Mouse (Mus musculus) liver, embryonic 12.5 days (tissue): ENCODE results near the gene Ubtd1. TPM values are rescaled to one million over a fixed set of nuclear protein-coding genes. Genes with fewer than 3 reads are reported as not detected.
"Not testable (repeated sequence)": the region's sequence is repeated elsewhere in the genome, so short reads cannot be mapped to it uniquely, and the experiment has no call there.

ENCODE experiments used
- ATAC-seq: fragments of 200-750 bp; cut with Nextera tagmentation; 2 replicates; pipeline ENCODE4 v1.8.0; 2017; ENCODE audit warnings: moderate number of reproducible peaks, mild to moderate bottlenecking, moderate library complexity
- H3K27ac ChIP-seq: fragments of 300-500 bp; sonication (generic); 2 replicates; pipeline ENCODE4 v1.5.1; 2016; ENCODE audit warnings: mild to moderate bottlenecking
- H3K27me3 ChIP-seq: fragments of 300-500 bp; sonication (generic); replicated peaks from 2 replicates; pipeline ENCODE4 v1.6.1; 2016; ENCODE audit warnings: mild to moderate bottlenecking, moderate library complexity
- H3K36me3 ChIP-seq: fragments of 300-500 bp; sonication (generic); 2 replicates; pipeline ENCODE4 v1.6.1; 2016; ENCODE audit warnings: mild to moderate bottlenecking, moderate library complexity
- H3K4me1 ChIP-seq: fragments of 300-500 bp; sonication (generic); 2 replicates; pipeline ENCODE4 v1.6.1; 2016
- H3K4me2 ChIP-seq: fragments of 300-500 bp; sonication (generic); 2 replicates; pipeline ENCODE4 v1.6.1; 2016; ENCODE audit warnings: mild to moderate bottlenecking, moderate library complexity
- H3K4me3 ChIP-seq: fragments of 300-500 bp; sonication (generic); 2 replicates; pipeline ENCODE4 v1.5.1; 2016; ENCODE audit warnings: mild to moderate bottlenecking, moderate library complexity
- H3K9ac ChIP-seq: fragments of 300-500 bp; sonication (generic); 2 replicates; pipeline ENCODE4 v1.6.1; 2016; ENCODE audit warnings: mild to moderate bottlenecking, moderate library complexity
- H3K9me3 ChIP-seq: fragments of 300-500 bp; sonication (generic); replicated peaks from 2 replicates; pipeline ENCODE4 v1.6.1; 2016; ENCODE audit warnings: mild to moderate bottlenecking, moderate library complexity
- WGBS: fragments of 180-500 bp; shearing (Covaris S2); methylation state at CpG from one replicate; pipeline ENCODE4 v1.1.7; 2016; ENCODE audit not compliant: insufficient replicate concordance; 5-methylcytosine and 5-hydroxymethylcytosine counted together
- polyA plus RNA-seq: library from polyadenylated mRNA; unstranded; fragments of >200 nt; fragmentation: Nextera tagmentation; extraction: Ambion mirVana; gene quantifications from 2 replicates; pipeline ENCODE4 v1.2.1, GENCODE M21; 2016

Gene Ubtd1
- polyA plus RNA-seq, 1 experiment from 2014 or later: 5.6 TPM

DNA sequence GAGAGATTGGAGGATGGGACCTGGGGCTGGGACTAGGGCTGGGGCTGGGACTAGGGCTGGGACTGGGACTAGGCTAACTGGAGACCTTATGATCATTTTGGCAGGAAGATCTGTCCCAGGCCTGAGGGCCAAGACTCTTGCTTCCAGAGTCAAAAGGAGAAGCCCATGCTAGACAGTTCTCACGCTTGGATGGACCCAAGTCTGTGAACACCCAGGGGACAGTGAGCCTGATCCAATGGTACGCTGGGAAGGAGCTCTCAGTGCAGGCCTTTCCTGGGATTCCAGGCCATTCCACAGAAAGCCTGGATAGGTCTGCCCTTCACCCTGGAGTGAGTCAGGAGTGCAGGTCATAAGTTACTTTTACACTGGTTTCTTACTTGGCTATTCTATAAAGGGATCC is 93.5 kb downstream of the Ubtd1 start:
- no peaks in the 10 kb centered on the region for H3K9me3 ChIP-seq
- WGBS: 70% methylated on average over 2 of the region's 2 CpGs
- H3K4me2 ChIP-seq: no peak overlapping the region
- H3K4me3 ChIP-seq: no peak overlapping the region
- H3K27me3 ChIP-seq: no peaks in the 10 kb centered on the region
- H3K27ac ChIP-seq: no peak overlapping the region
- H3K36me3 ChIP-seq: 0 out of 2 replicates have a peak, but pooled peaks cover 3% of the 10 kb centered on the region
- H3K4me1 ChIP-seq: peaks cover 22% of the 10 kb centered on the region
- no peak overlapping the region for H3K9ac ChIP-seq
- ATAC-seq: no peak

DNA sequence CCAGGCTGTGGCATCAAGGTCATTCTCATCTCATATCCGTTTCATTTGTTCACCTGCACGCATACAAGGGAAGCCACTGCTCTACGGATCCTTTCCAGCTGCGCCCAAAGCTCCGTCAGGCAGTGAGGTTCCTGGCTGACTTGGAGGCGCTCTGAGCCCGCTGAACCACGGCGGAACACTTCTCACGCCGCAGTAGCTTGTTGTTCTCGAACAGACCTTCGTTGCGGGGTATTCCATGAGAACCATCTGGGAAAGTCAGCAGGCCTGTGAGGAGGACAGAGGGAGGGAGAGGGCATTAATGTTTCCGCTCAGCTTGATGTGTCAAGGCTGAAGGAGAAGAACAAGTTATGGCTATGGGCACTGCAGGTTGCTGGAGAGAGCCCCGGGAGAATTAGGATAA is 94.4 kb downstream of the Ubtd1 start:
- Histone ChIP-seq H3K9me3 (no peaks in the 10 kb centered on the region), H3K9ac (no peak overlapping the region), H3K27ac (no peak overlapping the region), H3K36me3 (no peaks in the 10 kb centered on the region), H3K4me3 (no peak overlapping the region), H3K4me2 (no peak overlapping the region), H3K4me1 (peaks cover 29% of the 10 kb centered on the region), H3K27me3 (no peaks in the 10 kb centered on the region)
- WGBS: 86% methylated on average over 16 of the region's 16 CpGs
- ATAC-seq: no peak

DNA sequence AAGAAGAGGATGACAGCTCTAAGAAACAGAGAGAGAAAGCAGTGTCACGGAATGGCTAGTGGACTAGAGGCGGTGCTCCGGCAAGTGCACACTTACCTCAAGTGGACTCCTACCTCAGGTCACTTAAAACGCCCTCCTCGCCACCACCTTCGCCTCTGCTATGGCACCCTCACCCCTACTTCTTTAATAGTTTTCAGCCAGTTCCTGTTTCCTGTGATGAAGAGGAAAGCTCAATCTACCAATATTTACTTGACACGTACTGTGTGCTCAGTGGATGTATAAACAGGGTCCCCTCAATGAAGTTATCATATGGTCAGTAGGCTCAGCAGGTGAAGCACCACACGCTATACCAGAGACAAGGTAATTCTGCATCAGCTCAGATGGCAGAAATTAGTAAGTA is 97.0 kb downstream of the Ubtd1 start:
- Histone ChIP-seq H3K27me3 (no peaks in the 10 kb centered on the region), H3K36me3 (no peaks in the 10 kb centered on the region), H3K4me1 (peaks cover 26% of the 10 kb centered on the region), H3K9me3 (no peaks in the 10 kb centered on the region), H3K9ac (no peak overlapping the region), H3K4me2 (0 out of 2 replicates have a peak overlapping the region, but pooled peaks have one; percentile 28), H3K4me3 (no peak overlapping the region), H3K27ac (0 out of 2 replicates have a peak overlapping the region, but pooled peaks have one; percentile 20)
- 79% methylated on average over 8 of the region's 8 CpGs for WGBS
- no peak for ATAC-seq

DNA sequence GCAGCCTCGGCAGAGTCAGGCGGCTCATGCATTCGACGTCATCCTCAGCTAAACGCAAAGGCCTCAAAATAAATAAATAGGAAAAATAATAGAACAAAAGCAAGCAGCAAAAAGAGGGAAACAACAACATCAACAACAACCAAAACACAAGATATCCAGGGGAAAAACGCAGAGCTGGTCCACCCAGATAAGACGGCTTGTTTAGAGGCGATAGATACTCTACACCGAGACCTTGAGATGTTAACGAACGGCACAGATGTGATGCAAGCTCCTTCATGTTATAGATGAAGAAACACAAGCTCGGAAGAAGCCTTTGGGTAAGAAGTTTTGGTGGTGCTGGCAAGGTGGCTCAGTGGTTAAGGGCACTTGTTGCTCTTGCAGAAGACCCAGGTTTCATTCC is 97.4 kb downstream of the Ubtd1 start:
- Histone ChIP-seq H3K9ac (no peak overlapping the region), H3K4me2 (peak overlapping the region; percentile 28; the same call in 1 of the 2 replicates), H3K36me3 (no peaks in the 10 kb centered on the region), H3K4me3 (no peak overlapping the region), H3K9me3 (no peaks in the 10 kb centered on the region), H3K27ac (peak overlapping the region; percentile 39; the same call in 1 of the 2 replicates), H3K27me3 (no peaks in the 10 kb centered on the region), H3K4me1 (peaks cover 26% of the 10 kb centered on the region)
- WGBS: 64% methylated on average over 12 of the region's 12 CpGs
- no peak; the same call in 1 of the 2 replicates for ATAC-seq

DNA sequence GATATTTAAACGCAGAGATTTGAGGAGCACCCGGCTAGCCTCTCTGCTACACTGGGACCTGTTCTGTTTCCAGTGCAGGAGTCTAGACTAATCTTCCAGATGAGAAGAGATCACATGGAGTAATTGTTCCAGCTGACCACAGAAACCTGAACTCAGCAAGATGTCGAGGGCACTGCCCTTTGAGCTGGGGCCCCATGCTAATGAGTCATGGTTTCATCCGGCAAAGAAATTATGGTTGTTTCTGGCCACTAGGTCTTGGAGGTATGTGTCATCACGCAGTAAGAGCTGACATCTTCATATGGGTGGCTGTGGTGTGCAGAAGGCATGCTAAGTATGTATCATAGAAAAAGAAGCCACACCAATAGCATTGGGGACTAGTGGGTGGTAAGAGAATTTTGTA is 98.4 kb downstream of the Ubtd1 start:
- ATAC-seq: no peak
- 68% methylated on average over 5 of the region's 5 CpGs for WGBS
- H3K27ac ChIP-seq: no peak overlapping the region
- H3K4me3 ChIP-seq: no peak overlapping the region
- no peaks in the 10 kb centered on the region for H3K36me3 ChIP-seq
- H3K9me3 ChIP-seq: no peaks in the 10 kb centered on the region
- no peaks in the 10 kb centered on the region for H3K27me3 ChIP-seq
- H3K4me2 ChIP-seq: no peak overlapping the region
- no peak overlapping the region for H3K9ac ChIP-seq
- H3K4me1 ChIP-seq: peaks cover 26% of the 10 kb centered on the region

DNA sequence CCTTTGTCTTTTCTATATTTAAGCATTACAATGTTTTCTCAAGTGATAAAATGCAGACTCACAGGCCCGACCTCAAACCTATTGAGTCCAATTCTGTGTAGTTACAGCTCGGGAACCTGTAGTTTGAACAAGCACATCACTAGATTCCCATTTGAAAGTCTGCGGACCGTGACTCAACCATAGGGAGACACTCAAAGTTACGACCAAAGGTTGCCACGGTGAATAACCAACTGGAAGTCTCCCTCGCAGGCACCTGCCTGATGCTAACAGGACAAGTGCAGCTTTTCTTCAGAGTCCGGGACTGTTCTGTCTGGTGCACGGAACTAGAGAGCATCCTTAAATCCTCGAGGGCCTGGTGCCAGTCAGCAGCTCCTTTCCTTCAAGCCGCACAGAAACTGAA is 98.9 kb downstream of the Ubtd1 start:
- Histone ChIP-seq H3K36me3 (no peaks in the 10 kb centered on the region), H3K4me2 (no peak overlapping the region), H3K9me3 (no peaks in the 10 kb centered on the region), H3K27me3 (no peaks in the 10 kb centered on the region), H3K4me3 (no peak overlapping the region), H3K27ac (no peak overlapping the region), H3K4me1 (peaks cover 27% of the 10 kb centered on the region), H3K9ac (no peak overlapping the region)
- WGBS: 74% methylated on average over 11 of the region's 11 CpGs
- ATAC-seq: no peak

DNA sequence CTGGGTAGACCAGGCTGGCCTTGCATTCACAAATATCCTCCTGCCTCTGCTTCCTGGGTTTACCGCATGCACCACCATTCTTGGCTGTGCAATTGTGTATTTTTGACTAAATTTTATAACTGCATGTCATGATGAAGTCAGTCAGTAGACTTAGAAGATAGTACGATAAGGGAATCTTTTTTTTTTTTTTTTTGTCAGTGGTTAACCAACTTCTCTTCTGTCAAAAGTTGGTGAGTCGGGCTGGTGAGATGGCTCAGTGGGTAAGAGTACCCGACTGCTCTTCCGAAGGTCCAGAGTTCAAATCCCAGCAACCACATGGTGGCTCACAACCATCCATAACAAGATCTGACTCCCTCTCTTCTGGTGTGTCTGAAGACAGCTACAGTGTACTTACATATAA is 100.0 kb downstream of the Ubtd1 start:
- not testable (repeated sequence) for ATAC-seq, H3K36me3 ChIP-seq, H3K9me3 ChIP-seq, H3K27me3 ChIP-seq, H3K27ac ChIP-seq, H3K9ac ChIP-seq, H3K4me3 ChIP-seq, H3K4me2 ChIP-seq
- peaks cover 39% of the 10 kb centered on the region for H3K4me1 ChIP-seq
- WGBS: 72% methylated on average over 5 of the region's 5 CpGs

Other genes starting within 250 kb of the Ubtd1 start
- 0.07 and 0.10 TPM in 2 replicates for gene Slit1, start 238.1 kb upstream of the Ubtd1 start, polyA plus RNA-seq
- gene Arhgap19, start 179.7 kb upstream of the Ubtd1 start, polyA plus RNA-seq: 37.6 and 40.7 TPM in 2 replicates
- gene Frat1, start 151.8 kb upstream of the Ubtd1 start, polyA plus RNA-seq: 16.5 and 17.2 TPM in 2 replicates
- 12.0 and 14.0 TPM in 2 replicates for gene Frat2, start 133.6 kb upstream of the Ubtd1 start, polyA plus RNA-seq
- gene Rrp12, start 85.6 kb upstream of the Ubtd1 start, polyA plus RNA-seq: 25.0 and 26.7 TPM in 2 replicates
- gene Pgam1, start 69.8 kb upstream of the Ubtd1 start, polyA plus RNA-seq: 355 and 377 TPM in 2 replicates
- 72.7 and 75.0 TPM in 2 replicates for gene Exosc1, start 48.3 kb upstream of the Ubtd1 start, polyA plus RNA-seq
- gene Zdhhc16, start 48.3 kb upstream of the Ubtd1 start, polyA plus RNA-seq: 47.3 and 48.1 TPM in 2 replicates
- gene Mms19, start 606 bp upstream of the Ubtd1 start, polyA plus RNA-seq: 18.3 and 20.9 TPM in 2 replicates
- 0.11 and 0.20 TPM in 2 replicates for gene Ankrd2, start 54.2 kb downstream of the Ubtd1 start, polyA plus RNA-seq
- gene Hoga1, start 63.8 kb downstream of the Ubtd1 start, polyA plus RNA-seq: 11.6 and 11.9 TPM in 2 replicates
- 0.08 TPM in 1 of 2 replicates, not detected in the other for gene 4933411K16Rik, start 70.5 kb downstream of the Ubtd1 start, polyA plus RNA-seq
- gene Morn4, start 104.6 kb downstream of the Ubtd1 start, polyA plus RNA-seq: 4.4 and 4.6 TPM in 2 replicates
- gene Pi4k2a, start 108.7 kb downstream of the Ubtd1 start, polyA plus RNA-seq: 17.3 and 18.7 TPM in 2 replicates
- 14.7 and 14.9 TPM in 2 replicates for gene Avpi1, start 147.3 kb downstream of the Ubtd1 start, polyA plus RNA-seq
- 4.6 and 5.3 TPM in 2 replicates for gene Marveld1, start 165.6 kb downstream of the Ubtd1 start, polyA plus RNA-seq
- gene Zfyve27, start 182.2 kb downstream of the Ubtd1 start, polyA plus RNA-seq: 11.6 and 13.2 TPM in 2 replicates
- 1.6 and 2.2 TPM in 2 replicates for gene Sfrp5, start 220.5 kb downstream of the Ubtd1 start, polyA plus RNA-seq